Mouse (Mus musculus): Measurements from ENCODE around the gene Ddc. TPM values are rescaled to one million over a fixed set of nuclear protein-coding genes. Genes with fewer than 3 reads are reported as not detected.

Gene Ddc
- polyA plus RNA-seq, 1 experiment from 2014 or later, result 51.8 TPM

- Histone ChIP-seq H3K27me3 (replicated peaks) (no peaks in the 10 kb centered on the region), H3K36me3 (no peaks in the 10 kb centered on the region), H3K9me3 (replicated peaks) (no peaks in the 10 kb centered on the region), H3K4me3 (no peak overlapping the region), H3K4me2 (no peak overlapping the region), H3K27ac (ENCODE audit: poor library complexity, severe bottlenecking) (no peak overlapping the region), H3K9ac (no peak overlapping the region), H3K4me1 (replicated peaks) (no peaks in the 10 kb centered on the region)
- ATAC-seq (ENCODE audit: insufficient number of reproducible peaks, low FRiP score), result no peak
- WGBS, result 74% methylated on average over 7 of the region's 7 CpGs
Observed at GRCm38 (mm10) chr11:11776822-11777174, 121.1 kb downstream of the Ddc start.

GRCm38 (mm10) chr11:11776071-11776821 is 121.7 kb downstream of the Ddc start:
- no peaks in the 10 kb centered on the region for H3K27me3 ChIP-seq (replicated peaks)
- H3K27ac ChIP-seq (ENCODE audit: poor library complexity, severe bottlenecking), result no peak overlapping the region
- no peak overlapping the region for H3K4me3 ChIP-seq
- no peaks in the 10 kb centered on the region for H3K9me3 ChIP-seq (replicated peaks)
- ATAC-seq (ENCODE audit: insufficient number of reproducible peaks, low FRiP score), result no peak
- no peaks in the 10 kb centered on the region for H3K4me1 ChIP-seq (replicated peaks)
- no peak overlapping the region for H3K9ac ChIP-seq
- no peaks in the 10 kb centered on the region for H3K36me3 ChIP-seq
- 68% methylated on average over 4 of the region's 4 CpGs for WGBS
- H3K4me2 ChIP-seq, result no peak overlapping the region

GRCm38 (mm10) chr11:11774893-11775292 is 123.1 kb downstream of the Ddc start:
- Histone ChIP-seq H3K9me3 (replicated peaks) (no peaks in the 10 kb centered on the region), H3K27me3 (replicated peaks) (no peaks in the 10 kb centered on the region), H3K4me1 (replicated peaks) (no peaks in the 10 kb centered on the region), H3K36me3 (no peaks in the 10 kb centered on the region), H3K27ac (ENCODE audit: poor library complexity, severe bottlenecking) (no peak overlapping the region), H3K4me2 (no peak overlapping the region), H3K9ac (no peak overlapping the region), H3K4me3 (no peak overlapping the region)
- ATAC-seq (ENCODE audit: insufficient number of reproducible peaks, low FRiP score), result no peak
- WGBS, result 87% methylated on average over 5 of the region's 5 CpGs

- no peaks in the 10 kb centered on the region for H3K4me1 ChIP-seq (replicated peaks)
- no peak for ATAC-seq (ENCODE audit: insufficient number of reproducible peaks, low FRiP score)
- no peak overlapping the region for H3K4me3 ChIP-seq
- no peaks in the 10 kb centered on the region for H3K9me3 ChIP-seq (replicated peaks)
- H3K27me3 ChIP-seq (replicated peaks), result no peaks in the 10 kb centered on the region
- no peak overlapping the region for H3K9ac ChIP-seq
- H3K27ac ChIP-seq (ENCODE audit: poor library complexity, severe bottlenecking), result no peak overlapping the region
- 92% methylated on average over 4 of the region's 4 CpGs for WGBS
- H3K4me2 ChIP-seq, result no peak overlapping the region
- no peaks in the 10 kb centered on the region for H3K36me3 ChIP-seq
Observed at GRCm38 (mm10) chr11:11774384-11774783, 123.6 kb downstream of the Ddc start.

- Histone ChIP-seq H3K27me3 (replicated peaks) (no peaks in the 10 kb centered on the region), H3K9me3 (replicated peaks) (no peaks in the 10 kb centered on the region), H3K4me3 (no peak overlapping the region), H3K36me3 (no peaks in the 10 kb centered on the region), H3K4me1 (replicated peaks) (no peaks in the 10 kb centered on the region), H3K27ac (ENCODE audit: poor library complexity, severe bottlenecking) (no peak overlapping the region), H3K4me2 (no peak overlapping the region), H3K9ac (no peak overlapping the region)
- no peak for ATAC-seq (ENCODE audit: insufficient number of reproducible peaks, low FRiP score)
- WGBS, result 77% methylated on average over 4 of the region's 4 CpGs
Observed at GRCm38 (mm10) chr11:11772196-11772595, 125.7 kb downstream of the Ddc start.

GRCm38 (mm10) chr11:11770691-11771090 is 127.3 kb downstream of the Ddc start:
- H3K9ac ChIP-seq, result no peak overlapping the region
- ATAC-seq (ENCODE audit: insufficient number of reproducible peaks, low FRiP score), result no peak
- WGBS, result 89% methylated on average over 3 of the region's 3 CpGs
- H3K27me3 ChIP-seq (replicated peaks), result no peaks in the 10 kb centered on the region
- no peak overlapping the region for H3K4me2 ChIP-seq
- no peaks in the 10 kb centered on the region for H3K36me3 ChIP-seq
- no peak overlapping the region for H3K27ac ChIP-seq (ENCODE audit: poor library complexity, severe bottlenecking)
- no peaks in the 10 kb centered on the region for H3K4me1 ChIP-seq (replicated peaks)
- H3K4me3 ChIP-seq, result no peak overlapping the region
- no peaks in the 10 kb centered on the region for H3K9me3 ChIP-seq (replicated peaks)

GRCm38 (mm10) chr11:11769281-11769680 is 128.7 kb downstream of the Ddc start:
- no peak for ATAC-seq (ENCODE audit: insufficient number of reproducible peaks, low FRiP score)
- no peak overlapping the region for H3K4me3 ChIP-seq
- no peak overlapping the region for H3K9ac ChIP-seq
- no peaks in the 10 kb centered on the region for H3K36me3 ChIP-seq
- WGBS, result 89% methylated on average over 20 of the region's 20 CpGs
- H3K4me2 ChIP-seq, result no peak overlapping the region
- no peaks in the 10 kb centered on the region for H3K9me3 ChIP-seq (replicated peaks)
- no peaks in the 10 kb centered on the region for H3K4me1 ChIP-seq (replicated peaks)
- no peaks in the 10 kb centered on the region for H3K27me3 ChIP-seq (replicated peaks)
- no peak overlapping the region for H3K27ac ChIP-seq (ENCODE audit: poor library complexity, severe bottlenecking)

GRCm38 (mm10) chr11:11768057-11768456 is 129.9 kb downstream of the Ddc start:
- no peaks in the 10 kb centered on the region for H3K36me3 ChIP-seq
- no peaks in the 10 kb centered on the region for H3K27me3 ChIP-seq (replicated peaks)
- no peak for ATAC-seq (ENCODE audit: insufficient number of reproducible peaks, low FRiP score)
- no peaks in the 10 kb centered on the region for H3K9me3 ChIP-seq (replicated peaks)
- no peak overlapping the region for H3K4me2 ChIP-seq
- H3K9ac ChIP-seq, result no peak overlapping the region
- no peak overlapping the region for H3K27ac ChIP-seq (ENCODE audit: poor library complexity, severe bottlenecking)
- WGBS, result 76% methylated on average over 2 of the region's 2 CpGs
- H3K4me1 ChIP-seq (replicated peaks), result no peaks in the 10 kb centered on the region
- no peak overlapping the region for H3K4me3 ChIP-seq

GRCm38 (mm10) chr11:11766736-11767135 is 131.2 kb downstream of the Ddc start:
- Histone ChIP-seq H3K36me3 (no peaks in the 10 kb centered on the region), H3K27me3 (replicated peaks) (no peaks in the 10 kb centered on the region), H3K9me3 (replicated peaks) (no peaks in the 10 kb centered on the region), H3K4me1 (replicated peaks) (no peaks in the 10 kb centered on the region), H3K27ac (ENCODE audit: poor library complexity, severe bottlenecking) (no peak overlapping the region), H3K4me2 (no peak overlapping the region), H3K4me3 (no peak overlapping the region), H3K9ac (no peak overlapping the region)
- no peak for ATAC-seq (ENCODE audit: insufficient number of reproducible peaks, low FRiP score)

- Histone ChIP-seq H3K27ac (ENCODE audit: poor library complexity, severe bottlenecking) (no peak overlapping the region), H3K9ac (no peak overlapping the region), H3K4me2 (no peak overlapping the region), H3K36me3 (no peaks in the 10 kb centered on the region), H3K4me3 (no peak overlapping the region), H3K27me3 (replicated peaks) (no peaks in the 10 kb centered on the region), H3K4me1 (replicated peaks) (no peaks in the 10 kb centered on the region), H3K9me3 (replicated peaks) (no peaks in the 10 kb centered on the region)
- ATAC-seq (ENCODE audit: insufficient number of reproducible peaks, low FRiP score), result no peak
- WGBS, result 76% methylated on average over 1 of the region's 1 CpGs
Observed at GRCm38 (mm10) chr11:11766105-11766504, 131.8 kb downstream of the Ddc start.

GRCm38 (mm10) chr11:11765414-11765813 is 132.5 kb downstream of the Ddc start:
- Histone ChIP-seq H3K4me2 (no peak overlapping the region), H3K27ac (ENCODE audit: poor library complexity, severe bottlenecking) (no peak overlapping the region), H3K27me3 (replicated peaks) (no peaks in the 10 kb centered on the region), H3K4me1 (replicated peaks) (no peaks in the 10 kb centered on the region), H3K9me3 (replicated peaks) (no peaks in the 10 kb centered on the region), H3K9ac (no peak overlapping the region), H3K4me3 (no peak overlapping the region), H3K36me3 (no peaks in the 10 kb centered on the region)
- ATAC-seq (ENCODE audit: insufficient number of reproducible peaks, low FRiP score), result no peak
- 70% methylated on average over 1 of the region's 1 CpGs for WGBS

All from heart, embryonic 12.5 days (tissue).